Comparison of ENCODE assay signal across 34 mouse cellular contexts in the genomic region with DNA sequence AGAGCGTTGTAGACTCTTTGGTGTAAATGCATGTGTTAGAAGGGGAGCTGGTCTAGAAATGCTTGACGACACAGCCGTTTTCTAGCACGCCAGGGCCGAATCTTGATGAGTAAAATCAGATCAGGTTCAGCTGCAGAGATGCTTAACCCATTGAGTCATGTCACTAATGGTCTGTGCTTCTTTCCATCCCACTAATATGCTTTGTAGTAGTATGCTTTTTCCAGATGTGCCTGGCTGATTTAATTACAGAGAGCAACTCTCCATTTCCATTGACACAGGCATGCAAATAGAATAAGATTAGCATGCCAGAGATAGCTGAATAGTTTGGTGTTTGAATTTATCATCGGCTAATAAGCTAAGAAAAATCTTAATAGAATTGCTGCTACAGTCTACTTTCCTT. TPM values are rescaled to one million over a fixed set of nuclear protein-coding genes. Genes with fewer than 3 reads are reported as not detected.
"Had no signal": no experiment of that assay in that cellular context is flagged by ENCODE, and none has a peak within 500 bp of the region (broad histone marks: within the 10 kb centered on the region; RNA-seq: fewer than 3 reads in every experiment).

No protein-coding gene starts in this region.

- H3K27me3 ChIP-seq: embryonic facial prominence, embryonic 12.5 days; embryonic facial prominence, embryonic 13.5 days; embryonic facial prominence, embryonic 15.5 days; forebrain, embryonic 12.5 days; forebrain, embryonic 13.5 days; forebrain, embryonic 15.5 days had no signal

- H3K4me3 ChIP-seq: embryonic facial prominence, embryonic 10.5 days; embryonic facial prominence, embryonic 12.5 days; embryonic facial prominence, embryonic 13.5 days; embryonic facial prominence, embryonic 15.5 days; erythroblast, embryonic 14.5 days; forebrain, embryonic 10.5 days; forebrain, embryonic 12.5 days; forebrain, embryonic 13.5 days; forebrain, embryonic 15.5 days; gastrocnemius, adult 2 months; heart, adult 2 months; heart, embryonic 10.5 days had no signal

- ATAC-seq: forebrain, embryonic 13.5 days; forebrain, embryonic 14.5 days; forebrain, embryonic 15.5 days; forebrain, embryonic 16.5 days; forebrain, postnatal 0 days had no signal

- DNase-seq: cerebellum, adult 9-10 months; cerebellum, adult 9-11 months; cerebellum, postnatal 10 days; cerebellum, postnatal 14 days; cerebellum, postnatal 25 days; cerebellum, postnatal 36 days; embryo, embryonic 11 days; forebrain, postnatal 0 days; gastrocnemius, adult 2 months; gastrocnemius, postnatal 10 days; gastrocnemius, postnatal 14 days; gastrocnemius, postnatal 25 days; gastrocnemius, postnatal 36 days; heart, adult 11 months; heart, adult 18-20 months; heart, adult 2 months had no signal

- H3K4me1 ChIP-seq: embryonic facial prominence, embryonic 10.5 days; embryonic facial prominence, embryonic 12.5 days; embryonic facial prominence, embryonic 13.5 days; embryonic facial prominence, embryonic 15.5 days; forebrain, embryonic 10.5 days; forebrain, embryonic 12.5 days; forebrain, embryonic 13.5 days; forebrain, embryonic 15.5 days; heart, embryonic 10.5 days had no signal

- H3K27ac ChIP-seq: embryonic facial prominence, embryonic 10.5 days; embryonic facial prominence, embryonic 12.5 days; embryonic facial prominence, embryonic 13.5 days; embryonic facial prominence, embryonic 15.5 days; forebrain, embryonic 10.5 days; forebrain, embryonic 12.5 days; forebrain, embryonic 13.5 days; forebrain, embryonic 15.5 days; gastrocnemius, adult 2 months; heart, adult 2 months; heart, embryonic 10.5 days had no signal

RNA-seq across cellular contexts. Expression of a gene that starts 1.9 kb away (rescaled TPM):
- total RNA-seq: gastrocnemius, adult 8-10 months had no signal
- polyA plus RNA-seq: embryonic facial prominence, embryonic 10.5 days; embryonic facial prominence, embryonic 13.5 days; embryonic facial prominence, embryonic 15.5 days; forebrain, embryonic 11.5 days; forebrain, embryonic 16.5 days; gonadal fat pad, adult 2 months; heart, adult 2 months; heart, embryonic 11.5 days had no signal

RNA-seq across cellular contexts. Expression of a gene that starts 23.5 kb away (rescaled TPM):
- total RNA-seq: forebrain, postnatal 0 days; gastrocnemius, adult 18-20 months; gastrocnemius, adult 2 months; granulocyte monocyte progenitor cell, adult 5-6 weeks had no signal
- polyA plus RNA-seq: erythroblast, embryonic 14.5 days had no signal
